Mouse (Mus musculus): ENCODE data around the gene Lmo1. TPM values are rescaled to one million over a fixed set of nuclear protein-coding genes. Genes with fewer than 3 reads are reported as not detected.

The Lmo1 gene
- 0.95 and 1.0 TPM in 2 replicates for polyA plus RNA-seq (2012; rRNA removed)

- WGBS, result 1% methylated on average over 67 of the region's 67 CpGs
- no peak for DNase-seq (ENCODE audit: low read depth, low spot score)
Observed at GRCm38 (mm10) chr7:109174949-109175669, at the start of gene Lmo1. TSS of gene Lmo1 (minus strand) at chr7:109175207.

GRCm38 (mm10) chr7:109221716-109222110 is 46.7 kb upstream of the Lmo1 start:
- DNase-seq (ENCODE audit: low read depth, low spot score), result no peak
- 29% methylated on average over 15 of the region's 15 CpGs for WGBS

- WGBS, result 63% methylated on average over 20 of the region's 20 CpGs
- DNase-seq (ENCODE audit: low read depth, low spot score), result no peak
Observed at GRCm38 (mm10) chr7:109220766-109221715, 46.0 kb upstream of the Lmo1 start.

GRCm38 (mm10) chr7:109220026-109220425 is 45.0 kb upstream of the Lmo1 start:
- DNase-seq (ENCODE audit: low read depth, low spot score), result no peak
- WGBS, result 92% methylated on average over 4 of the region's 4 CpGs

GRCm38 (mm10) chr7:109218977-109219271 is 43.9 kb upstream of the Lmo1 start:
- 21% methylated on average over 5 of the region's 5 CpGs for WGBS

GRCm38 (mm10) chr7:109218130-109218976 is 43.3 kb upstream of the Lmo1 start:
- 88% methylated on average over 2 of the region's 2 CpGs for WGBS
- peak; percentile 25 for DNase-seq (ENCODE audit: low read depth, low spot score)

More at GRCm38 (mm10) chr7:109218977-109219271, 43.9 kb upstream of the Lmo1 start:
- DNase-seq (ENCODE audit: low read depth, low spot score), result no peak

- 67% methylated on average over 2 of the region's 2 CpGs for WGBS
- DNase-seq (ENCODE audit: low read depth, low spot score), result no peak
Observed at GRCm38 (mm10) chr7:109209804-109210203, 34.8 kb upstream of the Lmo1 start.

GRCm38 (mm10) chr7:109207811-109208210 is 32.8 kb upstream of the Lmo1 start:
- DNase-seq (ENCODE audit: low read depth, low spot score), result no peak
- WGBS, result 86% methylated on average over 4 of the region's 4 CpGs

- no peak for DNase-seq (ENCODE audit: low read depth, low spot score)
- 48% methylated on average over 2 of the region's 2 CpGs for WGBS
Observed at GRCm38 (mm10) chr7:109206358-109206757, 31.4 kb upstream of the Lmo1 start.

- 13% methylated on average over 3 of the region's 3 CpGs for WGBS
- no peak for DNase-seq (ENCODE audit: low read depth, low spot score)
Observed at GRCm38 (mm10) chr7:109203140-109203539, 28.1 kb upstream of the Lmo1 start.

GRCm38 (mm10) chr7:109200559-109200958 is 25.6 kb upstream of the Lmo1 start:
- WGBS, result 60% methylated on average over 3 of the region's 3 CpGs
- DNase-seq (ENCODE audit: low read depth, low spot score), result no peak

- DNase-seq (ENCODE audit: low read depth, low spot score), result no peak
- WGBS, result 39% methylated on average over 3 of the region's 3 CpGs
Observed at GRCm38 (mm10) chr7:109197161-109197650, 22.2 kb upstream of the Lmo1 start.

- no peak for DNase-seq (ENCODE audit: low read depth, low spot score)
- 45% methylated on average over 11 of the region's 11 CpGs for WGBS
Observed at GRCm38 (mm10) chr7:109196399-109197082, 21.5 kb upstream of the Lmo1 start.

- no peak for DNase-seq (ENCODE audit: low read depth, low spot score)
Observed at GRCm38 (mm10) chr7:109195982-109196381, 21.0 kb upstream of the Lmo1 start.

GRCm38 (mm10) chr7:109194850-109195249 is 19.8 kb upstream of the Lmo1 start:
- DNase-seq (ENCODE audit: low read depth, low spot score), result no peak
- WGBS, result 88% methylated on average over 1 of the region's 1 CpGs

More at GRCm38 (mm10) chr7:109195982-109196381, 21.0 kb upstream of the Lmo1 start:
- 60% methylated on average over 6 of the region's 6 CpGs for WGBS

- 66% methylated on average over 6 of the region's 6 CpGs for WGBS
- DNase-seq (ENCODE audit: low read depth, low spot score), result no peak
Observed at GRCm38 (mm10) chr7:109187244-109188035, 12.4 kb upstream of the Lmo1 start.

- WGBS, result 84% methylated on average over 2 of the region's 2 CpGs
- no peak for DNase-seq (ENCODE audit: low read depth, low spot score)
Observed at GRCm38 (mm10) chr7:109185975-109186374, 11.0 kb upstream of the Lmo1 start.

GRCm38 (mm10) chr7:109185564-109185963 is 10.6 kb upstream of the Lmo1 start:
- DNase-seq (ENCODE audit: low read depth, low spot score), result no peak
- WGBS, result 78% methylated on average over 5 of the region's 5 CpGs

Data from large intestine, adult 2 months (tissue).